Mouse (Mus musculus) megakaryocyte, embryonic 14.5 days (primary cell): Measurements from ENCODE around the gene RPS10-NUDT3.

Experiments used
- FLI1 ChIP-seq: IDR thresholded peaks from 2 replicates; pipeline ENCODE4 v1.6.1; 2012; ENCODE audit warnings: low read length, inconsistent platforms, mixed read lengths
- GATA1 ChIP-seq: IDR thresholded peaks from 3 replicates; pipeline ENCODE4 v1.6.1; 2012; ENCODE audit warnings: mixed read lengths, low read length, inconsistent platforms, borderline replicate concordance

DNA sequence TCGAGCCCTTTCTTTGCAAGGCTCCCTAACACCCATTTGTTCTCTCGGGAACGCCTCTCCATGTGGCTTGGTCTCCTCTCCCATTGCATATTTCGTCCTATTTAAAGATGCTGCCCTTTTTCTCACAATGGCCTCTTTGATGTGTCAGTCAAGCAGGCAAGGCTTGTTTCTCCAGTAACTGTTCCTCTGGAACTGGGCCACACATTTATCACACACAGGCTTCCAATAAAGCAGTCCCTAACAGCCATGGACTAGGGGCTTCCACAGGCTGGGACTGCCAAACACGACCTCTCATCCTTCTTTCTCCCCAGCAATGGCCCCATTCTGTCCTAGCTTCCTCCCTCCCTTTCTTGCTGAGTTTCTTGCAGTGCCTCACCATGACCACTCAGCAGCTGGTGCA is 8.3 kb downstream of the RPS10-NUDT3 start:
- TF ChIP-seq GATA1 (no peak), FLI1 (no peak)
